ENCODE assay signal across 19 mouse cellular contexts in genomic region chr17:43704216-43704930, GRCm38 (mm10). TPM values are rescaled to one million over a fixed set of nuclear protein-coding genes. Genes with fewer than 3 reads are reported as not detected.
A peak's percentile ranks its signal among the peaks of the same experiment; 100 is the strongest.
DNase-seq lines count a peak whose midpoint lies in the region; ATAC-seq and TF ChIP-seq lines count a peak whose summit lies in the region.
"Had no signal": no experiment of that assay in that cellular context is flagged by ENCODE, and none has a peak within 500 bp of the region (broad histone marks: within the 10 kb centered on the region; RNA-seq: fewer than 3 reads in every experiment).

No protein-coding gene starts in this region.

- TF ChIP-seq POLR2A in cerebellum, adult 2 months (IDR thresholded peaks at IDR 0.05; ENCODE audit: borderline replicate concordance, insufficient read depth, low read length): no peak

- no peaks in the 10 kb centered on the region for H3K27me3 ChIP-seq in cerebellum, adult 2 months (ENCODE audit: control insufficient read depth, insufficient read depth, low read length)
- H3K27me3 ChIP-seq: forebrain, embryonic 13.5 days; heart, embryonic 15.5 days; intestine, embryonic 15.5 days; kidney, embryonic 15.5 days had no signal

- DNase-seq in heart, adult 11 months: peak; percentile 49
- DNase-seq in heart, postnatal 10 days: no peak
- DNase-seq in cerebellum, adult 2 months: peak; percentile 25 to 46
- DNase-seq in cerebellum, postnatal 10 days: peak; percentile 45 to 61
- no peak for DNase-seq in adrenal gland, postnatal 10 days
- no peak for DNase-seq in natural killer cell, adult 2 months (ENCODE audit: low spot score in 2 of 2)
- DNase-seq: adrenal gland, postnatal 14 days; forebrain, postnatal 0 days; gastrocnemius, adult 2 months; gastrocnemius, postnatal 25 days; kidney, adult 18-20 months had no signal

- peaks cover 10% of the 10 kb centered on the region for H3K4me1 ChIP-seq in cerebellum, adult 2 months (ENCODE audit: control insufficient read depth, insufficient read depth, low read length)
- H3K4me1 ChIP-seq: embryonic facial prominence, embryonic 10.5 days; forebrain, embryonic 13.5 days; hindbrain, embryonic 10.5 days; intestine, embryonic 15.5 days; kidney, embryonic 15.5 days had no signal

- ATAC-seq in megakaryocyte, adult 5-6 weeks (ENCODE audit: poor library complexity, severe bottlenecking): no peak
- ATAC-seq: forebrain, embryonic 13.5 days; forebrain, postnatal 0 days; intestine, embryonic 15.5 days had no signal

- TF ChIP-seq CTCF in cerebellum, adult 2 months (IDR thresholded peaks at IDR 0.05; ENCODE audit: borderline replicate concordance, insufficient read depth, low read depth, low read length): no peak

- H3K4me3 ChIP-seq in cerebellum, adult 2 months (replicated peaks; ENCODE audit: insufficient read depth, low read depth, low read length): no peak overlapping the region
- H3K4me3 ChIP-seq: embryonic facial prominence, embryonic 10.5 days; forebrain, embryonic 13.5 days; gastrocnemius, adult 2 months; heart, embryonic 15.5 days; hindbrain, embryonic 10.5 days; intestine, embryonic 15.5 days; kidney, embryonic 15.5 days had no signal

- intact Hi-C loops in heart, postnatal 10 days (cut with DNase I): no loop called here

- H3K27ac ChIP-seq in cerebellum, adult 2 months (ENCODE audit: insufficient read depth, low read length): no peak overlapping the region
- H3K27ac ChIP-seq: embryonic facial prominence, embryonic 10.5 days; forebrain, embryonic 13.5 days; gastrocnemius, adult 2 months; heart, embryonic 15.5 days; hindbrain, embryonic 10.5 days; hindbrain, embryonic 14.5 days; intestine, embryonic 15.5 days; kidney, embryonic 15.5 days had no signal

- 10% methylated on average over 12 of the region's 12 CpGs for WGBS in cerebellum, adult 2 months

RNA-seq across cellular contexts. Expression of gene Cyp39a1, which starts 37.1 kb away (rescaled TPM):
- 10 to 100 TPM in 1 of 2 experiments, 1 to 10 TPM in 1; 8.0 to 10.7 TPM for total RNA-seq in heart, postnatal 10 days (2021)
- 2.4 and 3.2 TPM in 2 replicates for polyA plus RNA-seq in cerebellum, adult 2 months (2012; rRNA removed)
- 9.0 and 10.1 TPM in 2 replicates for total RNA-seq in megakaryocyte, adult 5-6 weeks (2015)
- total RNA-seq in megakaryocyte, adult 5-6 weeks (2017): 11.1 and 15.2 TPM in 2 replicates
- total RNA-seq in adrenal gland, postnatal 10 days (2021): 10 to 100 TPM in 1 of 2 experiments, 1 to 10 TPM in 1; 8.0 to 10.9 TPM

RNA-seq across cellular contexts. Expression of gene Slc25a27, which starts 37.4 kb away (rescaled TPM):
- total RNA-seq in heart, postnatal 10 days (2021): 1 to 10 TPM; 2.8 to 3.1 TPM
- polyA plus RNA-seq in cerebellum, adult 2 months (2012; rRNA removed): 53.2 and 57.1 TPM in 2 replicates
- total RNA-seq in megakaryocyte, adult 5-6 weeks (2015): 1.6 and 2.1 TPM in 2 replicates
- total RNA-seq in megakaryocyte, adult 5-6 weeks (2017): 2.0 and 2.2 TPM in 2 replicates
- total RNA-seq in adrenal gland, postnatal 10 days (2021): 1 to 10 TPM; 3.1 to 6.7 TPM

Comparison
In these comparisons a context has a peak if more than half of its experiments do, and no peak if none do; other contexts are left out.
1. DNase-seq: peak in heart, adult 11 months (single experiment), cerebellum, adult 2 months (2 of 2) and cerebellum, postnatal 10 days (2 of 2); none in heart, postnatal 10 days (0 of 2), adrenal gland, postnatal 10 days (single experiment) and natural killer cell, adult 2 months (0 of 2).